Mouse (Mus musculus): ENCODE results near the gene Amz1. TPM values are rescaled to one million over a fixed set of nuclear protein-coding genes. Genes with fewer than 3 reads are reported as not detected.

The Amz1 gene
- total RNA-seq, 2 experiments from 2014 or later: 16.2 to 20.2 TPM

DNA sequence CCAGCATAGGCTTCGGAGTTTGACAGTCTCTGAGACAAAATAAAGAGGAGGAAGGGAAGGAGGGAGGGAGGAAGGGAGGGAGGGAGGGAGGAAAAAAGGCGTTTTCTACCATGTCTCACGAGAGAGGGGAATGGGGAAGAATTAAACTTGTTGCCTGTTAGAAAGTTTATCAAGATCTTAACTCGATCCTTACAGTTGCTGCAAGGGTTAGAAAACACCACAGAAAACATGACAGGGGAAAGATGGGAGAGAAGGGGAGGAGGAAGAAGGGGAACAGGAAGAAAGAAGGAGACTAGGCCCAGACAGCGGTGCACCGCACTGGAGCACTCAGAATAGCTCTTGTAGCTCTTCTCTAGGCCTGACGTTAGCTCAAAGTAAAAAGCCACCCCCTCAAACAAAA is 48.2 kb downstream of the Amz1 start:
- DNase-seq (ENCODE audit: extremely low spot score in 1 of 2, low spot score in 2 of 2): no peak
- TF ChIP-seq CTCF (IDR thresholded peaks at IDR 0.05): no peak
- Histone ChIP-seq H3K4me3 (no peak overlapping the region), H3K27ac (peak overlapping the region; percentile 77)
- intact Hi-C loops (cut with DNase I): no loop called here

DNA sequence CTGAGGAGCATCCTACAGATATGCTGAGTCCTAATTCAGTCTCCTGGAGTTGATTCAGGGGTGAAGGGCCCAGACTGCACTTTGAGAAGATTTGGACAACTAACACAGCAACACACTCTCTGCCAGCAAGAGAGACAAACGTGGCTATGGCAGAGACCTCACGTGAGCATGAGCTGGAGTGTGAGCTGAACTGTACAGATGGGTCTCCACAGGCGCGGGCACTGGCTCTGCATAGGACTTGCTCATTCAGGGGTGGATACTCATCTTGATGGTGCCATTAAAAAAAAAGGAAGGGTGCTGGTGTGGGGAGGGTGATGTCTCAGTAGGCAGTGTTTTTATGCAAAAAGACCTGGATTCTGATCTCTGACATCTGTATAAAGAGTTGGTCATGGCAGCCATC is 51.2 kb downstream of the Amz1 start:
- no peak overlapping the region for H3K4me3 ChIP-seq
- peak overlapping the region; percentile 40; the same call in 1 of the 2 replicates for H3K27ac ChIP-seq
- no peak for DNase-seq (ENCODE audit: extremely low spot score in 1 of 2, low spot score in 2 of 2)
- intact Hi-C loops (cut with DNase I): no loop called here
- no peak for TF ChIP-seq CTCF (IDR thresholded peaks at IDR 0.05)

DNA sequence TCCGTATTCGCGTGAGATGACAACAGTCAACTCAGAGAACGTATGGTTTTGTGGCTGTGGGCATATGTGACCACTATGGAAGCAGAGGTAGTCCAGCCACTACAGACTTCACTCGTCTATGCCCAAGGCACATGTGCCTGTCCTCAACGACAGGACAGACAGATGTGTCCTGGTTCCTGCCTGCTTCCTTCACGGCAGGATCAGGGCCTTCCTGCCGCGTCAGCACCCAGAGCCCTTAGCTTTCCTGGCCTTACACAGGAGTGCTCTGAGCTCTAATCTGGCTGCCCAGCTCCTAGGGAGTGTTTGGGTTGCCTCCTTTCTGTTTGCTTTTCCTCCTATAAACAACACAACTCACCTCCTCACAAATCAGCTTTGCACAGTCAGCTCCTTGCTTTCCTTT is 53.0 kb downstream of the Amz1 start:
- no peak for TF ChIP-seq CTCF (IDR thresholded peaks at IDR 0.05)
- DNase-seq (ENCODE audit: extremely low spot score in 1 of 2, low spot score in 2 of 2): no peak
- intact Hi-C loops (cut with DNase I): no loop called here
- peak overlapping the region; percentile 24; the same call in 1 of the 2 replicates for H3K27ac ChIP-seq
- H3K4me3 ChIP-seq: no peak overlapping the region

DNA sequence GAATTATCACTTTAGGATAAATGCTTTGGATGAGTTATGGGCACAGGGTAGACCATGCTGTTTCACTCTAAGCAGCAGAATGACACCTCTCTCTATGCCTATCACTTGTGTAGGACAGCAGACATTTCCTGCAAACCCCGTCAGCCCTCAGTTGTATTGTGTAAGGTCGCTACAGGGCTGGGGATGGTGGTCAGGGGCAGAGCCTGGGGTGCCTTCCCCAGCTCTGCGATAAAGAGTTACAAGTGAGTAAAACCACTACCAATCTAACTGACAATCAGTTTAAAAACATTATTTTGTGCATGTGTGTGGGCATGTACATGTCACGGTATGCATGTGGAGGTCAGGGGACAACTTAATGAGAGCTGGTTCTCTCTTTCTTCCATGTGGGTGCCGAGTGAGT is 57.2 kb downstream of the Amz1 start:
- DNase-seq (ENCODE audit: extremely low spot score in 1 of 2, low spot score in 2 of 2): no peak
- TF ChIP-seq CTCF (IDR thresholded peaks at IDR 0.05): no peak
- H3K4me3 ChIP-seq: no peak overlapping the region
- H3K27ac ChIP-seq: no peak overlapping the region
- intact Hi-C loops (cut with DNase I): no loop called here

DNA sequence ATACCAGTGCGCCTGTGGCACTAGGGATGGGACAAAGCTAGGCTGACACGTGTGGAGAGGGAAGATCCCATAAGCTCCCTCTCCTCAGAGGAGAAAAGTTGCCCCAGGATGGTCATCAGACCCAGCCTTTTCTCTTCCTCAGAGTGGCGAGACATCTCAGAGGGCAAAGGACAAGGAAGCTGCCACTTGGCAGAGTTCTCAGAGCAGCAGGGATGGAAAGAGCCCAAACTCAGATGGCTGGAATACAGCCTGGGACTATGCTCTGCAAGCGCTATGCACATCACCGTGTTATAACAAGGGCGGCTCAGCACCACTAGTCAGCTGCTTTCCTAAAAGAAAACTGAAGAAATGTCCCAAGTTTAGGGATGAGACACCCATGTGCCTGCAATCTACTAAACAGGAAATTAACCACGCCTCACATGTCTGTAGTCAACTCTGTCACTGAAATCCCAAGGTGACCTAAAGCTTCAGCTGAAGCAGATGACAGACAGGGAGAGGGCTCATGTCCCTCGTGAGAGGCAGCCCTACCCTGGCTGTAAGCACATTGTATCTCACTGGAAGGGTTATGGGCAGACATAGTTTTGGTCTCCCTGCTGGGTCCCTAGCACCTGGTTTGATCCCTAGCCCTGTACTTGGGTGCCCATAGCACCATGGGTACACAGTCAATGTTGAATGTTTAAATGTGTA is 58.1 kb downstream of the Amz1 start:
- Histone ChIP-seq H3K4me3 (no peak overlapping the region), H3K27ac (no peak overlapping the region)
- no peak for DNase-seq (ENCODE audit: extremely low spot score in 1 of 2, low spot score in 2 of 2)
- no peak for TF ChIP-seq CTCF (IDR thresholded peaks at IDR 0.05)
- intact Hi-C loops (cut with DNase I): no loop called here

DNA sequence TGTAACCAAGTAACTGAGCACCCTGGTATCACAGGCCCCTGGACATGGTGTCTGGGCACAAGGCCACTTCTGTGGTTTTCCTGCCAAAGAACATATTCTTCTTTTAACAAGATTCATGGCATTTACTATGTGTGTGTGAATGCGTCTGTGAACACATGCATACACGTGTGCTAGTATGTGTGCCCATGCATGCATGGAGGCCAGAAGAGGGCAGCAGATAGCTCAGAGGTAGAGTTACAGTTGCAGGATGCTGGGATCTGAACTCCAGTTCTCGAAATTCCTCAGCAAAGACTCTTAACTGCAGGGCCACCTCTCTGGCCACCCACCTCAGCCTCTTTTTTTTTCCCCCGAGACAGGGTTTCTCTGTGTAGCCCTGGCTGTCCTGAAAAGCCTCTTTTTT is 59.6 kb downstream of the Amz1 start:
- no peak; the same call in none of the 2 replicates for TF ChIP-seq CTCF (IDR thresholded peaks at IDR 0.05)
- H3K27ac ChIP-seq: no peak overlapping the region
- intact Hi-C loops (cut with DNase I): no loop called here
- DNase-seq (ENCODE audit: extremely low spot score in 1 of 2, low spot score in 2 of 2): no peak
- H3K4me3 ChIP-seq: no peak overlapping the region

DNA sequence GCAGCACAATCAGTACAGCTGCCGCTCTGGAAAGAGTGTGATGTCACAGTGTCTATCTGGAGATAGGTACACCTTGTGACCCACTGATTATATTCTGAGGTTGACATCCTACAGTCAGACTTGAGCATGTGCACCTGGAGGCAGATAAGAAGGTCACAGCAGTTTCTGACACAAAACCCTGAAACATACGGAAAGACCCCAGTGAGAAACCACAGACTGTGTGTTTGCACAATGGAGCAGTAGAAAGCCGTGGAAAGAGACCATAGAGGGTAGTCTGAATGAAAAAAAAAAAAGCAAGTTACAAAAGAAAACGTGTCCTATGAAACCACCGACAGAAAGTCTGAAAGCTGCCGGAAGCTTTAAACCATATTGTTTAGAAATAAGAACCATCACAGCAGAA is 60.4 kb downstream of the Amz1 start:
- intact Hi-C loops (cut with DNase I): no loop called here
- Histone ChIP-seq H3K4me3 (no peak overlapping the region), H3K27ac (no peak overlapping the region)
- TF ChIP-seq CTCF (IDR thresholded peaks at IDR 0.05): no peak
- no peak for DNase-seq (ENCODE audit: extremely low spot score in 1 of 2, low spot score in 2 of 2)

DNA sequence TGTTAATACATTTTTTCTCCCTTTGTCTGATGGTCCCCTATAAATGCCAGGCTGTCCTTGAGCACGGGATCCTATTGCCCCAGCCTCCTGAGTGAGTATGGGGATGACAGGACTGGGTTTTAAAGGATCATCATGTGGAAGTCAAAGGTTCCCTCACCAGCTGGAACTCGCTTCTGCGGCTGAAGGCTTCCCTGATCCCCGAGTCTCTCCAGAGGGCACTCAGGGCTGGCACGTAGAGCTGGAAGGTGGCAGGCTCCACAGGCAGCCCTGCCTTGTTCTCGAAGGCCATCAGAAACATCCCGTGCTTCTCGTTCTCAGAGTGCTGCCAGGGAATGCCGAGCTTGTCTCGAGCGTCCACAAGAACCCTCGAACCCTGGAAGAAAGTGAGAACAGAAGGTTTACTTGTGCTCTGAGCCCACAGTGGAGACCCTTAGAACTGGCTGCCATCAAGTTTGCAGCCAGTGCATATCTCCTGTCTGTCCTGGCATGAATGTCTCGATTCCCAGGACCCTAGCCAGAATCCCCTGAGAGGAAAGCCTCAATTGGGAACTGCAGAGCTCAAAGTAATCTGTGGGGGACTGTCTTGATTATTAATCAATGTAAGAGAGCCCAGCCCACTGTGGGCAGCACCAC is 61.4 kb downstream of the Amz1 start:
- no peak for DNase-seq (ENCODE audit: extremely low spot score in 1 of 2, low spot score in 2 of 2)
- no peak for TF ChIP-seq CTCF (IDR thresholded peaks at IDR 0.05)
- Histone ChIP-seq H3K27ac (no peak overlapping the region; the same call in 1 of the 2 replicates), H3K4me3 (no peak overlapping the region)
- intact Hi-C loops (cut with DNase I): no loop called here

DNA sequence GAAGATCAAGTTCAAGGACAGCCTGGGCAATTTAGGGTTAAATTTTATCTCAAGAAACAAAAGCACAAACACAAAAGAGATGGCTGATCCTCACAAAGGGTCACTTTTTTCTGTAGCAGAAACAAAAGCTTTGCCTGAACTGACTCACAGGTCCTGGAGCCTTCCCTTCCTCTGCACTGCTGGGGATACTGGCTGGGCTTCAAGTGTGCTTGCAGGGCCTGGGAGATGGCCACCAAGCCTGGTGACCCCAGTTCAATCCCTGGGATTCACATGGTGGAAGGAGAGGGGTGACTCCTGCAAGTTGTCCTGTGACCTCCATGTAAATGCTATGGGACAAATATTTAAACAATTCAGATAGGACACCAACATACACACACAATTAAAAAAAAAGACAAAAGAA is 65.6 kb downstream of the Amz1 start:
- H3K27ac ChIP-seq: peak overlapping the region; percentile 25; the same call in 1 of the 2 replicates
- intact Hi-C loops (cut with DNase I): no loop called here

DNA sequence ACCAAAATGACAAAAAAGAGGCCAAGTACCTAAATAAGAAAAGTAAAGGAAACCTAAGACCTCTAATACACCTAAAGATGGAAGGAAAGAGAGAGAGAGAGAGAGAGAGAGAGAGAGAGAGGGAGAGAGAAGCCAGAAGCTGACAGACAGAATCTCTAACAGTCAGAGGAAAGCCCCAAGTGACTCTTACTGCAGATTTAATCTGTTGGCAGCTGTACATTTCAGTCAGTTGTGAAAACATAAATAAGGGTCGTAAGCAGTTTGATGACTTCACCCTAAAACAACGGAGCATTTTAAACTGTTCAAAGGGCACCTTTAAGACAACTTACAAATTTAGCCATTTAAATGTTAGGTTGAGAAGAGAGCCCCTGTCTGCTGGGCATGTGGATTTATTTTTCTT is 66.5 kb downstream of the Amz1 start:
- no peak for DNase-seq (ENCODE audit: extremely low spot score in 1 of 2, low spot score in 2 of 2)
- Histone ChIP-seq H3K27ac (peak overlapping the region; percentile 73; the same call in 1 of the 2 replicates), H3K4me3 (no peak overlapping the region)
- intact Hi-C loops (cut with DNase I): loop anchor here (2.0 kb wide), 1 partner anchor 38 kb away; no protein-coding TSS in a partner anchor
- no peak for TF ChIP-seq CTCF (IDR thresholded peaks at IDR 0.05)

More for the DNA sequence above, 65.6 kb downstream of the Amz1 start:
- no peak overlapping the region for H3K4me3 ChIP-seq
- TF ChIP-seq CTCF (IDR thresholded peaks at IDR 0.05): no peak
- no peak for DNase-seq (ENCODE audit: extremely low spot score in 1 of 2, low spot score in 2 of 2)

DNA sequence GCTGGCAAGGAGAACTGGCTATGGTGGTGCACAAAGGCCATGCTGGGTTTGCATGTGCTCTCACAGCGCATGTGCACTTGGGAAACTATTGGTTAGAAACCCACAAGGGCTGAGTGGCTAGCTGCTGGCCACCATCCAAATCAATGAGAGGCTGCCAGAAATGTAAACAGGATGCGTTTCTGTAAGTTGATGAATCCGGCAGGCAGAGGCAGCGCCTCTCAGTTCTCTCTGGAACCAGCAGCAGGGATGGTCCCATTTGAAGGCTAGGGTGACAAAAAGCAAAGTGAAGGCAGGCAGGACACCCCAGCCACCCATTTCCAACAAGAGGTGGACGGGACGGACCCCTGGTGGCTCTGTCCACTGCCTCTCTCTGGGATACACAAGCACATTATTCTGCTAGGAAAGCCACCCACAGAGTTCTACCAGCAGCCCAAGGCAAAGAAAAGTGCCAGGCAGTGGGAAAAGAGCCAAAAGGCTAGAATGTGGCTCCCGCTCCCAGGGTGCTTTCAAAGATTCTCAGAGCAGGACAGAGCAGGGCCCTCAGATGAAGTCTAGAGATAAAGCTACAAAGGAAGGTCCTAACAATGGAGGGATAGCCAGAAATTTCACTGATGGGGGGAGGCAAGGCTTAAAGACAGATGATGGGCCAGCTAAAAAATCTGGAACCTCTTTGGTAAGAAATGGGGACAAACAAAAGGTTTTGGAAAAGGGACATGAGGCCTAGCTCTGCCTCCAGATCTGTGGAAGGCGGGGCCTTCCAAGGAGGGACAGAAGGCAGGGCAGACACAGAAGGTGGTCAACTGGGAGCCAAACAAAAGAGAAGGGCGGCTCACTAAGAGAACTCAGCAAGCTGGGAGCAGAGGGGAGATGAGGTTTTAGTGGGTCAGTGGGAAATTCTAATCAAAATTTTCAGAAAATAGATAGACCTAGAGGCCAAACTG is 67.3 kb downstream of the Amz1 start:
- TF ChIP-seq CTCF (IDR thresholded peaks at IDR 0.05): no peak; the same call in 1 of the 2 replicates
- intact Hi-C loops (cut with DNase I): loop anchor here (2.0 kb wide), 1 partner anchor 38 kb away; no protein-coding TSS in a partner anchor
- Histone ChIP-seq H3K4me3 (no peak overlapping the region), H3K27ac (peak overlapping the region; percentile 73)
- DNase-seq (ENCODE audit: extremely low spot score in 1 of 2, low spot score in 2 of 2): peak; percentile 29 to 43

DNA sequence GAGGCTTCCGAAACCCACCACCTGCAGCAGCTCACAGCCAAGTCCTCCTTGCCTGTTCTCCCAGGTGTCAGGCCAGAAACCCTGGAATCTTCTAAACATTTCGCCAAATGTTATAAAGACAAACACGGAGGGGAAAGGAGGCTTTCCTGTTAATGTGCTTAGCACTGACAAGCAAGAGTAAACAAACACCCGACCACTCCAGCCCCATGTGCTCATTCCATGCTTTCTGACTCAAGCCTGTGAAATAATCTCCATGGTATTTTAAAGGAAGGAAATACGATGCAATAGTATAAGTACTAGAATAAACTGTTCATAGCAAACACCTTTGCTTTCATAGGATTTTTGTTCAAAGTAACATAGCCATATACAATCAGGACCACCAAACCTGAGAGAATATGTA is 68.3 kb downstream of the Amz1 start:
- intact Hi-C loops (cut with DNase I): no loop called here
- no peak for DNase-seq (ENCODE audit: extremely low spot score in 1 of 2, low spot score in 2 of 2)
- no peak for TF ChIP-seq CTCF (IDR thresholded peaks at IDR 0.05)
- H3K4me3 ChIP-seq: no peak overlapping the region
- H3K27ac ChIP-seq: peak overlapping the region; percentile 73

All from left cerebral cortex, adult 2 months (tissue).